Mouse (Mus musculus) embryonic facial prominence, embryonic 15.5 days (tissue): Measurements from ENCODE around the gene Cd5. TPM values are rescaled to one million over a fixed set of nuclear protein-coding genes. Genes with fewer than 3 reads are reported as not detected.

ENCODE experiments used
- ATAC-seq: fragments of 200-750 bp; cut with Nextera tagmentation; 2 replicates; pipeline ENCODE4 v1.8.0; 2017; ENCODE audit warnings: low read depth, moderate TSS enrichment; ENCODE audit not compliant: insufficient number of reproducible peaks, low FRiP score, low TSS enrichment
- H3K27ac ChIP-seq: fragments of 300-500 bp; sonication (generic); replicated peaks from 2 replicates; pipeline ENCODE4 v1.5.1; 2015; ENCODE audit warnings: mild to moderate bottlenecking, inconsistent platforms
- H3K27me3 ChIP-seq: fragments of 300-500 bp; sonication (generic); 2 replicates; pipeline ENCODE4 v1.6.1; 2015; ENCODE audit warnings: inconsistent platforms
- H3K36me3 ChIP-seq: fragments of 300-500 bp; sonication (generic); 2 replicates; pipeline ENCODE4 v1.6.1; 2015; ENCODE audit warnings: mild to moderate bottlenecking, inconsistent platforms
- H3K4me1 ChIP-seq: fragments of 300-500 bp; sonication (generic); 2 replicates; pipeline ENCODE4 v1.6.1; 2015; ENCODE audit warnings: inconsistent platforms
- H3K4me2 ChIP-seq: fragments of 300-500 bp; sonication (generic); replicated peaks from 2 replicates; pipeline ENCODE4 v1.6.1; 2015; ENCODE audit warnings: mild to moderate bottlenecking, inconsistent platforms
- H3K4me3 ChIP-seq: fragments of 300-500 bp; sonication (generic); replicated peaks from 2 replicates; pipeline ENCODE4 v1.5.1; 2015; ENCODE audit warnings: mild to moderate bottlenecking, inconsistent platforms
- H3K9ac ChIP-seq: fragments of 300-500 bp; sonication (generic); 2 replicates; pipeline ENCODE4 v1.6.1; 2015; ENCODE audit warnings: inconsistent platforms
- H3K9me3 ChIP-seq: fragments of 300-500 bp; sonication (generic); replicated peaks from 2 replicates; pipeline ENCODE4 v1.6.1; 2016; ENCODE audit warnings: inconsistent platforms
- WGBS: fragments of 180-500 bp; shearing (Covaris S2); methylation state at CpG from one replicate; pipeline ENCODE4 v1.1.7; 2015; 5-methylcytosine and 5-hydroxymethylcytosine counted together
- polyA plus RNA-seq: library from polyadenylated mRNA; unstranded; fragments of >200 nt; fragmentation: Nextera tagmentation; extraction: Ambion mirVana; gene quantifications from 2 replicates; pipeline ENCODE4 v1.2.1, GENCODE M21; 2015

Gene Cd5
- polyA plus RNA-seq, 1 experiment from 2014 or later: 1.3 TPM

DNA sequence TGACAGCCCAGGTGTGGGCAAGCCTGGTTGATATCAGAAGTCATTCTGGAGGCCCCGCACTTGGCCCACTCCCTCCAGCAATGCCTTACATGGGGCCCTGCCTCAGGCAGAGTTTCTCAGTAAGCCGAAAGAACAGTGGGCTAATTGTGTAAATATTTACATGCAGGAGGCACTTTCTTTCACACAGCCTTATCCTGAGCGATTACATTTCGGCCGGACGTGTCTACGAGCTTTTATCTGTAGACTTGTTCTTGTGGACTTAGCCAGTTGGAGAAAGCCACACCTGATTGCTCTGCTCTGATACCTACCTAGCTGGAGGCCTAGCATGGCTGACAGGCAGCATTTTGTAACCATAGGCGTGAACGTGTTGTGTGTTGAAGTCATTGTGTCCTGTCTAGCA is 39.0 kb downstream of the Cd5 start:
- no peak for ATAC-seq
- H3K4me1 ChIP-seq: peaks cover 55% of the 10 kb centered on the region

DNA sequence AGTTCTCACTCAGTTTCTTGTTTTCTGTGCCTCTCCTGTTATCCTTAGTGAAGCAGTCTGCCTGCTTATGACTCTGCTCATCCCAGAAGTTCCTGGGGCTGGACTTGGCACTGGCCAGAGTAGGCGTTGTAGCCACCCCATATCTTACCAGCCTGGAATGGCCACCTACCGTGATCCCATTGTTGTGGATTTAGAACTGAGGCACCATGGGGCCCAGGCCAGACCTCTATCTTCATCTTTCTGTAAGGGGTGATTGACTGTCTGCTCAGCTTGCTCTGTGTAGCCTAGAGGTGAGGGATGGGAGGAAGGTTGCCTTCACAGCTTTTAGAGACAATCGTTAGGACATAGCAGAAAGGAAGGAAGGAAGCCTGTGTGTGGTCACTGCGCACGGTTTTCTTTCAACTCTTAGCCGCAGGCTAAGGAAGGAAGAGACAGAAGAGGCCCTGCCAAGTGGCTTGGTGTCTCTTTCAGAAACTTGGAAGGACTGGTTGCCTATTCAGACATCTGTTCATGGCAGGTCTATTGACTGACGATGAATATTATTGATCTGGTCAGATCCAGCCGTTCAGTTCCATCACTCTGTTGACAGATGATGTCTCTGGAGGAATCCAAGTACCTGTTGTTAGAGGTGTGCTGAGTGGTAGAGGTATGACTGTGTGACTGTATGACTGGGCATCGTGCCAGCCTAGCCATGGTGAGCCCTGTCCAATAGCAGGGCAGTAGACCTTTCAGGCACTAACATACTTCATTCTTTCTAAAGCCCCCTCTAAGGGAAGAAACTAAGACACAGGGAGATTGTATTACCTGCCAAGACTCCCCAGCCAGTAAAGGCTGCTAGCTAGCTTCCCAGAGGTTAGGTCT is 40.4 kb downstream of the Cd5 start:
- H3K9me3 ChIP-seq: no peaks in the 10 kb centered on the region
- H3K4me3 ChIP-seq: no peak overlapping the region
- H3K36me3 ChIP-seq: no peaks in the 10 kb centered on the region
- no peak overlapping the region for H3K27ac ChIP-seq
- no peak for ATAC-seq
- no peak overlapping the region for H3K4me2 ChIP-seq
- no peak overlapping the region for H3K9ac ChIP-seq
- peaks cover 55% of the 10 kb centered on the region for H3K4me1 ChIP-seq
- WGBS: 75% methylated on average over 9 of the region's 9 CpGs
- H3K27me3 ChIP-seq: no peaks in the 10 kb centered on the region

More for the DNA sequence above, 39.0 kb downstream of the Cd5 start:
- Histone ChIP-seq H3K27ac (no peak overlapping the region), H3K9me3 (no peaks in the 10 kb centered on the region), H3K9ac (no peak overlapping the region), H3K4me2 (no peak overlapping the region), H3K36me3 (no peaks in the 10 kb centered on the region), H3K27me3 (no peaks in the 10 kb centered on the region), H3K4me3 (no peak overlapping the region)
- WGBS: 61% methylated on average over 9 of the region's 9 CpGs

DNA sequence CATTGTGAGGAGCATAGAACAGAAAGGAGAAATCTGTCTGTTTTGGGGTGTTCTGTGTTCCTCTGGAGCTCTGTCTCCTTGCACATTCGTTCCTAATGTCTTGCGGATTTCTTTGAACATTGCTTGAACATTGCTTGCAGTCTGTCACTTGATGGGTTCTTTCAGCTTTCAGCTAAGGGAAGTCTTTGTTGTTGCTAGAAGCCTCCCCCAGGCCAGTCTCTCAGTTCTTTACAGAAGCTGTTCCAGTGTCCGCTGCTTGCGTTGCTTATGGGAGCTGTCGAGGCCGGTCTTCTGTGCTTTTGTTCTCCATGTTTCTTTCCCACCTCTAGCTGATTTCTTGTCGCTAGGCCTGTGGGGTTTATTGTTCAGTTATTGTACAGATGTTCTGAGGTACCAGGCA is 43.0 kb downstream of the Cd5 start:
- Histone ChIP-seq H3K4me3 (no peak overlapping the region), H3K27me3 (no peaks in the 10 kb centered on the region), H3K36me3 (no peaks in the 10 kb centered on the region), H3K4me2 (no peak overlapping the region), H3K4me1 (peaks cover 62% of the 10 kb centered on the region), H3K9ac (no peak overlapping the region), H3K9me3 (no peaks in the 10 kb centered on the region), H3K27ac (peak overlapping the region; percentile 28; the same call in 1 of the 2 replicates)
- ATAC-seq: no peak
- WGBS: 34% methylated on average over 7 of the region's 7 CpGs

DNA sequence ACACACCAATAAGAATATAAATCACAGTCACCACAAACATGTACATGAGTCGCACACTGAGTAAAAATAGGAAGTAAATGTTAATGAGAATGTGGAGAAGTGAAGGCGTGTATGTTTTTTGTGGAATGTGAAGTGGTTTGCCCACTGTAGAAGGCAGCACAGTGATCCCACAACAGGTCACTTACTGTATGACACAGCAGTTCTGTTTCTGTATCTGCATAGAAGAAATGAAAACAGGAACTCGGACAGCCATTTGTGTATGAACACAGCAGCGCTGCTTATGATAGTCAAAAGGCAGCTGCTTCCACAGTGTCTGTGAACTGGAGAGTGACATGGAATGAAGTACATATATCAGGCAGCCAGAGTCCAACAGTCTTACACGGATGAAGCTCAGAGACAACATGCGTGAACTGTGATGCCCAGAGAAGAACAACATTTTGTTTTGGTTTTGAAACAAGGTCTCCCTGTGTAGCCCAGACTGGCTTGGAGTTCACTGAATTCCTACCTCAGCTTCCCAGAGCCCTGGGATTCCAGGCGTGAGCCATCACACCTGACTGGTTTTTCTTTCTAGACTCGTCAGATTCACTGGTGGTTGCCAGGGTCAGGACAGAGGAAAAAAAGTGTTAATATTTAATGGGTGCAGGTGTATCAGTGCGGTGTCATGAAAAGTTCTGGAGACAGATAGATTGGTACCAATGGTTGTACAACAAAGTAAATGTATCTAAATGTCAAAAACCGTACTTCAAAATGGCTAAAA is 44.7 kb downstream of the Cd5 start:
- peaks cover 62% of the 10 kb centered on the region for H3K4me1 ChIP-seq
- no peak overlapping the region for H3K27ac ChIP-seq
- H3K36me3 ChIP-seq: no peaks in the 10 kb centered on the region
- no peak overlapping the region for H3K9ac ChIP-seq
- 80% methylated on average over 10 of the region's 10 CpGs for WGBS
- ATAC-seq: no peak
- no peaks in the 10 kb centered on the region for H3K27me3 ChIP-seq
- H3K9me3 ChIP-seq: no peaks in the 10 kb centered on the region
- H3K4me3 ChIP-seq: no peak overlapping the region
- no peak overlapping the region for H3K4me2 ChIP-seq

DNA sequence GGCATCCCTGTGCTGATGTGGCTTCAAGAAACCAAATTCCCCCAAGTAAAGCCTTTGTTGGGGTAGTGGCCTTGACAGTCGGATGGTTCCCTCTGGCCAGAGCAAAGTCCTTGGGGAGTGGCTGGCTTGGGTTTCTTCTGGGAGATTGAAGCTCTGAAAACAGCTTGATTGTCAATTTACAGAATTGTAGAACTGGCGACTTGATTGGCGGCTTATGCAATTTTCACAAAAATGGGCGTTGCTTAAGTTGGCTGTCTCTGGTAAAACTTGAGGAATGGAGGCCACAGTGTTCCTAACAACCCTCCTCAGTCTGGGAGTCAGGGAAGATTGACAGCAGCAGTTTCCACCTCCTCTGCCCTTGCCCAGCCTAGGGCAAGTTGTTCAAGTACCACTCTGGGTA is 46.4 kb downstream of the Cd5 start:
- no peak overlapping the region for H3K4me2 ChIP-seq
- peaks cover 56% of the 10 kb centered on the region for H3K4me1 ChIP-seq
- H3K36me3 ChIP-seq: no peaks in the 10 kb centered on the region
- H3K27ac ChIP-seq: peak overlapping the region; percentile 55; the same call in 1 of the 2 replicates
- no peaks in the 10 kb centered on the region for H3K27me3 ChIP-seq
- no peak overlapping the region for H3K4me3 ChIP-seq
- no peak overlapping the region for H3K9ac ChIP-seq
- ATAC-seq: no peak
- 81% methylated on average over 4 of the region's 4 CpGs for WGBS
- H3K9me3 ChIP-seq: no peaks in the 10 kb centered on the region

DNA sequence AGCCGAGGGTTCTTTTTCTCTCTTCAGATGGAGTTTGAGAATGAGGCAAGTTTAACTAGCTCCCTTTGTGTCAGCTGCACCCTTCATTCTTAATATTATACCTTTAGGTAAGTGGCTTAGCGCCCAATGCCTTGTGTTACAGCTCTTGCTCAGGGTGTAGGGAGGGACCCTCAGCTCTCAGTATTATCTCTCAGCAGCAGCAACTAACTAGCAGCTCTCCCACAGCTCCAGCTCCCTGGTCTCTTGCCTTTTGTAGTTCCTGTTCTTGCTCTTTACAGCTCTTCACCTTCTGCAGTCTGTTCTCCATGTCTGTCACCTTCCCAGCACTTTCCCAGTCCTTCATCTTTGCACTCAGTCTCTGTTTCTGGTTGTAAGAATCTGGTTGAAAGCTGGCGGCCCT is 47.1 kb downstream of the Cd5 start:
- 66% methylated on average over 3 of the region's 3 CpGs for WGBS
- peak overlapping the region; percentile 55 for H3K27ac ChIP-seq
- ATAC-seq: no peak
- H3K4me3 ChIP-seq: no peak overlapping the region
- H3K27me3 ChIP-seq: no peaks in the 10 kb centered on the region
- H3K9me3 ChIP-seq: no peaks in the 10 kb centered on the region
- H3K4me1 ChIP-seq: peaks cover 51% of the 10 kb centered on the region
- H3K4me2 ChIP-seq: no peak overlapping the region
- H3K9ac ChIP-seq: no peak overlapping the region
- no peaks in the 10 kb centered on the region for H3K36me3 ChIP-seq

DNA sequence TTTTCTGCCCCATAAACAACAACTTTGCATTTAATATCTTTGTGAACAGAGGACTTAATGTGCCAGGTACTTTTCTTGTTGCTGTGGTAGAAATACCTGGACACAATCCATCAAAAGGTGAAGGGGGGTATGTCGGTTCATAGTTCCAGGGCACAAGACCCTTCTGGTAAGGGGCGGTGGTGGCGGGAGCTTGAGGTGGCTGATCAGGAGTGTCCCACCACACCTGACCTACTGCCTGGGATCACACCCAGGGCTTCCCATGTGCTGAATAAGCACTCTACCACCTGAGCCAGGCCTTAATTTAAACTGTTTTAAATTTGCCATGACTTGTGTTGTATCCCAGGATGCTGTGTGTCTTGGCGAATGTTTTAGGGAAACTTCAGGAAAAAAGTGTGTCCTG is 47.7 kb downstream of the Cd5 start:
- H3K36me3 ChIP-seq: no peaks in the 10 kb centered on the region
- H3K9ac ChIP-seq: no peak overlapping the region
- no peaks in the 10 kb centered on the region for H3K27me3 ChIP-seq
- peak overlapping the region; percentile 55; the same call in 1 of the 2 replicates for H3K27ac ChIP-seq
- 0 out of 2 replicates have a peak overlapping the region, but pooled peaks have one; percentile 2 for H3K4me2 ChIP-seq
- peaks cover 47% of the 10 kb centered on the region for H3K4me1 ChIP-seq
- no peak for ATAC-seq
- no peaks in the 10 kb centered on the region for H3K9me3 ChIP-seq
- WGBS: 82% methylated on average over 4 of the region's 4 CpGs
- H3K4me3 ChIP-seq: no peak overlapping the region

DNA sequence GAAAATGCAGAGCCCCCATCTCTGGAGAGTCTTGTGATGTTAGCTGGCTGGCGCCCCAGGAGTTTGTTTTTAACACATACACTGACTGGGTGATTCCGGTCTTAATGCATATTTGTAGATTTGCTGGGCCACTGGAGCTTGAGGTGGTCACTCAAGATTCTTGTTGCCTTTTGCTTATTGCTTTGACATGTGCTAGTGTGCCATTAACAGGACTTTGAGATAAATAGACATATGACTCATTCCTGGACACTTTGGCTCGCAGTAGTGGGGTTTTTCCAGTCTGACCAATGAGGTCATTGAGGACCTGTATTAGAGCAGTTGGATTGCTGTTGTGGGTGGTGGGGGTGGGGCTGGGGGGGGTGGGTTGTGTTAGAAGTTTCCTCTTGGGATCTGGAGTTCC is 48.5 kb downstream of the Cd5 start:
- peak overlapping the region; percentile 90; the same call in 1 of the 2 replicates for H3K4me3 ChIP-seq
- no peaks in the 10 kb centered on the region for H3K36me3 ChIP-seq
- H3K4me2 ChIP-seq: peak overlapping the region; percentile 72
- H3K27me3 ChIP-seq: no peaks in the 10 kb centered on the region
- H3K4me1 ChIP-seq: peaks cover 39% of the 10 kb centered on the region
- H3K9ac ChIP-seq: no peak overlapping the region
- WGBS: 77% methylated on average over 3 of the region's 3 CpGs
- H3K27ac ChIP-seq: peak overlapping the region; percentile 97
- ATAC-seq: no peak
- H3K9me3 ChIP-seq: no peaks in the 10 kb centered on the region

DNA sequence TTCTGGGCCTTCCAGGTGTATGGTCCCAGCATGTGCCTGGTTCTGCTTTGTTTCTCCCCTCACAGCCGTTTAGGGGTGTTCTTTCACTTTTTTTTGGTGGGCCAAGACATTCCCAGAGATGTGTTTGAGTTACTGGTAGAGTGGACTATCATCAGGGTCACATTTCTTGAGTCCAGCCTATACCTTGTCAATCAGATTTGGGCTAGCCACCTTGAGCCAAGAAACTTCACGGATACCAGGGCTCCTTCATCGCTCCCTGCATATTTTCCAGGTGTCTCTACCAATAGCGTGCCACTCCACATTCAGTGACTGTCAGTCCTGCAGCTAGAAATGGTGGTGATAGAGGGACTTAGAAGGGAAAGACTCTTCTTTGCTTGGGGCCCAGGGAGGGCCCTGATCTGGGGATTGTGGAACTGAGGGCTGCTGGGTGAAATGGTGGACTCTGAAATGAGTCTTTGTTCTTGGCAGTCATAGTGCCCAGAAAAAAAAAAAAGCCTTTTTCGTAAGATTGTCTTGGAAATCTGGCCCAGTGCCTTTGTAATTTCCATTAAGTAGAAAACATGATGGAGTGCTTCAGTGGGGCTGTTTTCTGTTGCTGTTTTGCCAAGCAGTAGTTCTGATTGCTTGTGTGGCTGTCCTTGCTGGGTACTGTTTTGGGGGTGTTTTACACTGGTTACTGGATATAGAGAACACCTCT is 49.2 kb downstream of the Cd5 start:
- no peaks in the 10 kb centered on the region for H3K27me3 ChIP-seq
- H3K4me1 ChIP-seq: peaks cover 37% of the 10 kb centered on the region
- peak overlapping the region; percentile 72 for H3K4me2 ChIP-seq
- no peak for ATAC-seq
- peak overlapping the region; percentile 90 for H3K4me3 ChIP-seq
- 30% methylated on average over 5 of the region's 5 CpGs for WGBS
- H3K36me3 ChIP-seq: no peaks in the 10 kb centered on the region
- H3K27ac ChIP-seq: peak overlapping the region; percentile 97
- no peaks in the 10 kb centered on the region for H3K9me3 ChIP-seq
- H3K9ac ChIP-seq: peak overlapping the region; percentile 85

DNA sequence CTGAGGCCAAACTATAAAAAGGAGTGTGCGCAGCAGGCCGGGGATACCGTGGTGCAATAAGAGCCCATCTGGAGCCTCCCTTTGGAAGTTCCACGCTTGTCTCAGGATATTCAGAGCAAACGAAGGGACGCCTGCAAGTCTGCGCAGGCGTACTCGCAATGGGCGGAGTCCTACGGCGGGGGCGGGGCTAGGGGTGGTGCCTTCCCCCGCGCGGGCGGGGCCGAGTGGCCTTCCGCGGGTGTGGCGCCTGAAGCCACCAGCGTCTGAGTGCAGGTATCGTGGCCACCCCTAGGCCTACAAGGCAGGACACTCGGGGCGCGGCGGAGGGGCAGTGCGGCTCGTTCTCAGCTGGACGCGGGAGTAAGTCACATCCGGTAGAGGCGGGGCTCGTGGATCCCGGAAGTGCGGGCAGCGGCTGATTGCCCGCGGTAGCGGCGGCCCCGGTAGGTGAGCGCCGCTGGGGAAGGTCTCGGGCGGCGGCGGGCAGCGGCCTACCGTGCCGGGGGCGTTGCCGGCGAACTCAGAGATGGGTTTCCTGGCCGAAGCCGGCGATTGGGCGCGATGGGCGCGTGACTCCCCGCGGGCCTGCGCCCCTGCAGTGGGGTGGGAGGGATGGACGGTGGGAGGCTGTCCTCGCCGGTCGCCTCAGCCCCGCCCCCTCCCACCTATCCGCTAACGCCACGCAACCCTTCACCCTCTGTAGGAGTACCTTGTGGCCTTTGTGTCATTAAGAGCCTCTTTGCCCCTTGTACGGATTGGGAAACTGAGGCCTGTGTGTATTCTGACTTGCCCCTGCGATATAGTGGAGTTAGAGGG is 50.1 kb downstream of the Cd5 start, which contains the start of gene Vps37c:
TSS of gene Vps37c (plus strand) at position 199 of the 816 bp plus-strand sequence.
- peak; percentile 89 for ATAC-seq
- Histone ChIP-seq H3K4me3 (peak within 1 kb of the TSS; percentile 90), H3K27me3 (no peaks in the 10 kb centered on the region), H3K9ac (peak within 1 kb of the TSS; percentile 85), H3K4me2 (peak within 1 kb of the TSS; percentile 72), H3K36me3 (no peaks in the 10 kb centered on the region), H3K4me1 (peaks cover 37% of the 10 kb centered on the region), H3K27ac (peak within 1 kb of the TSS; percentile 97), H3K9me3 (no peaks in the 10 kb centered on the region)
- under 1% methylated on average over 66 of the region's 74 CpGs for WGBS
